Mouse (Mus musculus): ENCODE data around the gene Slc39a12. TPM values are rescaled to one million over a fixed set of nuclear protein-coding genes. Genes with fewer than 3 reads are reported as not detected.
A peak's percentile ranks its signal among the peaks of the same experiment; 100 is the strongest.

Gene Slc39a12
- polyA plus RNA-seq, 1 experiment from 2014 or later = 4.3 TPM

DNA sequence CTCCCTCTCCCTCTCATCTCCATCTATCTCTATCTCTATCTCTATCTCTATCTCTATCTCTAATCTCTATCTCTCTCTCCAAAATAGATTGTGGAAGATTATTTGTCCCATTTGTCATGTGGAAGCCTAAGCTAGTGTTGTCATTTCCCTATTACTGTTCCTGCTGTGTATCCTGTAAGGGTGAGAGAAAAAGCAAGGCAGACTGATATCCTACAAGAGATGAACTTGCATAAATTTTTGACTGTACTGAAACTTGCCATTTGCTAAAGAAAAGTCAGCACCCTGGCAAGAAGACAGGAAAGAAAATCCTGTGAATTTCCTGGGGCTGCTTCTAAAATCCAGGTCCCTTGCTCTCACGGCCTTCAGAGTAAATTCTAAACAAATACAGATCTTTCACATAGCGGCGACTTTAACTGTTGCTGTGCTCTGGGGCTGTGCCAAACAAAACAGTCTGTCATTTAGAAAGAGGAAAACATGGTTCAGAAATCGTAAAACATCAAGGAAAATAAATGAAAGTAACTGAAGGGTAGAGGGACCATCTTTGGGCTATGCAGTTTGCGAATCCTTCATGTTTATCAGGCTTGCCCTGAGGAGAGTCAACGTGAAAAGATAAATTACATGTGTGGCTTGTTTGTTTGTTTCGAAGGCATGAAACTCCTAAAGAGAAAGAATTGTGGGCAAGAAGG, 67.0 kb downstream of the Slc39a12 start:
- Histone ChIP-seq H3K4me1 (ENCODE audit: control insufficient read depth, insufficient read depth, low read length) (no peaks in the 10 kb centered on the region), H3K9me3 (ENCODE audit: control insufficient read depth, low read length) (no peaks in the 10 kb centered on the region), H3K27me3 (ENCODE audit: control insufficient read depth, insufficient read depth, low read length) (no peaks in the 10 kb centered on the region), H3K27ac (ENCODE audit: low read depth, low read length) (no peak overlapping the region), H3K4me3 (ENCODE audit: low read depth, low read length) (no peak overlapping the region), H3K9ac (replicated peaks; ENCODE audit: low read depth, low read length) (no peak overlapping the region), H3K4me2 (ENCODE audit: low read depth, low read length) (no peak overlapping the region), H3K36me3 (ENCODE audit: control insufficient read depth, insufficient read depth, low read length) (no peaks in the 10 kb centered on the region)
- no peak for ATAC-seq (ENCODE audit: low read depth)
- 67% methylated on average over 7 of the region's 7 CpGs for WGBS

DNA sequence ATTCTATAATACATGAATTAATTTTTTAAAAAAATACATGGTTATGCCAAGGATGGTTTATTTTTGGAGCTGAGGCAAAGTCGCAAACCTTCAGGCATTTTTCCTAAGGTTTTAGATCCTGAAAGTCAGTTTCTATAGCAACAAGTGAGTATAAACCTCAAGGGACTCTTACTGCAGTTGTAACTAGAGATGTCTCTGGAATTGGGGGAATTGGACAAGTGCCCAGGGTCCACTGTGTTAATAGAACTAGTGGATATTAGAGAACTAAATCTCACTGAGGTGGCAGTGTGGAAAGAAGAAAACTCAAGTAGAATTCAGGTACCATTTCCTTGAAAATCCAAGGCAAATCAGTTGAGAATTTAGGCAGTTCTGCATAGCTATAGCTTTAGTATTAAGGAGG, 76.3 kb downstream of the Slc39a12 start:
- no peak overlapping the region for H3K4me2 ChIP-seq (ENCODE audit: low read depth, low read length)
- H3K4me3 ChIP-seq (ENCODE audit: low read depth, low read length) = no peak overlapping the region
- no peak overlapping the region for H3K27ac ChIP-seq (ENCODE audit: low read depth, low read length)
- no peak for ATAC-seq (ENCODE audit: low read depth)
- H3K4me1 ChIP-seq (ENCODE audit: control insufficient read depth, insufficient read depth, low read length) = no peaks in the 10 kb centered on the region
- no peaks in the 10 kb centered on the region for H3K36me3 ChIP-seq (ENCODE audit: control insufficient read depth, insufficient read depth, low read length)
- no peaks in the 10 kb centered on the region for H3K27me3 ChIP-seq (ENCODE audit: control insufficient read depth, insufficient read depth, low read length)
- WGBS = 69% methylated on average over 1 of the region's 1 CpGs
- no peak overlapping the region for H3K9ac ChIP-seq (replicated peaks; ENCODE audit: low read depth, low read length)
- no peaks in the 10 kb centered on the region for H3K9me3 ChIP-seq (ENCODE audit: control insufficient read depth, low read length)

DNA sequence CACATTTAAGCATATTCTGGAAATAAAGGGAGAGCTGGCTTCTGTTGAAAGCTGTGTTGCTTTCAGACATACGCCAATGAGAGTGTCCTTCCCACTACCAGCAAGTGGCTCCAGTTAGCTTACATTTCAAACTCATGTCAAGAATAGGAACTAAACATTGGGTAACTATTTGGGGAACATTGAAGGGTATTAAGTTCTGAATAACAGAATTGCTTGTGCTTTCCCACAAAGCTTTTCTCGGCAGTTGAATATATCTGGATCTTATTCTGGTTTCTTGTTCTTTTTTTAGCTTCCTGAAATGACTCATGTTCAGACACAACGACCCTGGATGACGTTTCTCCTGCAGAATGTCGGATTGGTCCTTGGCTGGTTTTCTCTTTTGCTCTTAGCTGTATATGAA, 106.0 kb downstream of the Slc39a12 start:
- ATAC-seq (ENCODE audit: low read depth) = no peak
- H3K4me2 ChIP-seq (ENCODE audit: low read depth, low read length) = no peak overlapping the region
- no peaks in the 10 kb centered on the region for H3K9me3 ChIP-seq (ENCODE audit: control insufficient read depth, low read length)
- H3K4me1 ChIP-seq (ENCODE audit: control insufficient read depth, insufficient read depth, low read length) = no peaks in the 10 kb centered on the region
- 89% methylated on average over 5 of the region's 5 CpGs for WGBS
- H3K4me3 ChIP-seq (ENCODE audit: low read depth, low read length) = no peak overlapping the region
- no peaks in the 10 kb centered on the region for H3K27me3 ChIP-seq (ENCODE audit: control insufficient read depth, insufficient read depth, low read length)
- no peak overlapping the region for H3K27ac ChIP-seq (ENCODE audit: low read depth, low read length)
- H3K36me3 ChIP-seq (ENCODE audit: control insufficient read depth, insufficient read depth, low read length) = no peaks in the 10 kb centered on the region
- H3K9ac ChIP-seq (replicated peaks; ENCODE audit: low read depth, low read length) = no peak overlapping the region

DNA sequence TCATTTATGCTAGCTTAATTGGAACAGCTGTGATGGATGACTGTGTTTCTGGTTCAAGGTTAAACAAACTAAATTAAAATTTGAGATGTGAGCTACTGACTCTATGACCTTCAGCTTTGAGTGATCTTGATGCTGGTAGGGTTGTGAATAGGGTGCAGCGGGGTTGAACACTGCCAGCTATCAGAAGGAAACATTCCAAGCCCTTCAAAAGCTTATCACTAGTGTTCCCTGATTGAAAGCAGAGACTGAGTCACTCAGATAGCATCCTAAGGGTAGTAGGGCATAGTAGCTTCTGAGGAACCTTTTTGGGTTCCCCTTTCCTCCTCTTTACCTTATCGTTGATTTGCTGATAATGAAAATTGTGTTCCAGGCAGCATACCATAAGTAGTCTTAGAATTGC, 108.0 kb downstream of the Slc39a12 start:
- no peaks in the 10 kb centered on the region for H3K36me3 ChIP-seq (ENCODE audit: control insufficient read depth, insufficient read depth, low read length)
- H3K4me2 ChIP-seq (ENCODE audit: low read depth, low read length) = no peak overlapping the region
- ATAC-seq (ENCODE audit: low read depth) = no peak
- no peaks in the 10 kb centered on the region for H3K9me3 ChIP-seq (ENCODE audit: control insufficient read depth, low read length)
- 86% methylated on average over 2 of the region's 2 CpGs for WGBS
- no peaks in the 10 kb centered on the region for H3K27me3 ChIP-seq (ENCODE audit: control insufficient read depth, insufficient read depth, low read length)
- no peak overlapping the region for H3K4me3 ChIP-seq (ENCODE audit: low read depth, low read length)
- H3K27ac ChIP-seq (ENCODE audit: low read depth, low read length) = no peak overlapping the region
- H3K9ac ChIP-seq (replicated peaks; ENCODE audit: low read depth, low read length) = no peak overlapping the region
- no peaks in the 10 kb centered on the region for H3K4me1 ChIP-seq (ENCODE audit: control insufficient read depth, insufficient read depth, low read length)

DNA sequence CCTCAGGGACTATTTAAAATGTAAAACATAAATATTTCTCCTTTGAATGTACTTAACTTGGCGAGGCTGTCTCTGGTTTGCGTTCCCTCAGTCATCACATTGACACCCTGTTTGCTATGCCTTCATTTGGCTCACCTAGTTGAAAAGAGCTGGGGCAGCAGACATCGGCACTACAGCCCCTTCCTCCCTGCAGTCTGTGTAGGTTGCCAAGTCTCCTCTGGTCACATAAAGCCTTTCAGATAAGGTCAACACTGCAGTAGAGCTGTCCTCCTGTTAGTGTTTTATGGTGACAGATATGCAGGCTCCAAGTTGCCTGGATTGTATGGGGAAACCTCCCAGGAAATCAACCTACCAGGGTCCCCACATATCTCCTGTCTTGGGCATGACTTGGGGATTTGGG, 114.4 kb downstream of the Slc39a12 start:
- Histone ChIP-seq H3K27me3 (ENCODE audit: control insufficient read depth, insufficient read depth, low read length) (no peaks in the 10 kb centered on the region), H3K4me1 (ENCODE audit: control insufficient read depth, insufficient read depth, low read length) (no peaks in the 10 kb centered on the region), H3K9me3 (ENCODE audit: control insufficient read depth, low read length) (no peaks in the 10 kb centered on the region), H3K27ac (ENCODE audit: low read depth, low read length) (no peak overlapping the region), H3K9ac (replicated peaks; ENCODE audit: low read depth, low read length) (no peak overlapping the region), H3K36me3 (ENCODE audit: control insufficient read depth, insufficient read depth, low read length) (no peaks in the 10 kb centered on the region), H3K4me2 (ENCODE audit: low read depth, low read length) (no peak overlapping the region), H3K4me3 (ENCODE audit: low read depth, low read length) (no peak overlapping the region)
- ATAC-seq (ENCODE audit: low read depth) = no peak
- 40% methylated on average over 3 of the region's 3 CpGs for WGBS

DNA sequence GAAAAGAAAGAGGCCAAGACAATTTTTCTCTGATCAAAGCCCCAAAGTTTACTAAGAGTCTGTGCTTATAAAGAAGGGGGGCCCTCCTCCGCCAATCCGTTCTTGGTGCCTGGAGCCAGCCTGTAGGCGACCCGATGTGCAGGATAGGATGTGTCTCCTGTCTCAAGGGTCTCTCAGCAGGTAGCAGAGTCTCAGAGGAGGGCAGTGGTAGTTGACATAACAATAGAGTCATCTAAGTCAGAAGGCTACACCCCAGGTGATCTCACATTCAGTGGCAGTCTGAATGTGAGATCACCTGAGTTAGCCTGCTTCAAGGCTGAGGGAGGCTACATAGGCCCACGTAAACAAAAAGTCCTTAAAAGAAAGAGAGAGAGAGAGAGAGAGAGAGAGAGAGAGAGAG, 130.1 kb downstream of the Slc39a12 start:
- 48% methylated on average over 5 of the region's 5 CpGs for WGBS
- no peak overlapping the region for H3K9ac ChIP-seq (replicated peaks; ENCODE audit: low read depth, low read length)
- no peaks in the 10 kb centered on the region for H3K27me3 ChIP-seq (ENCODE audit: control insufficient read depth, insufficient read depth, low read length)
- H3K36me3 ChIP-seq (ENCODE audit: control insufficient read depth, insufficient read depth, low read length) = no peaks in the 10 kb centered on the region
- H3K4me2 ChIP-seq (ENCODE audit: low read depth, low read length) = no peak overlapping the region
- no peak overlapping the region for H3K27ac ChIP-seq (ENCODE audit: low read depth, low read length)
- H3K4me1 ChIP-seq (ENCODE audit: control insufficient read depth, insufficient read depth, low read length) = no peaks in the 10 kb centered on the region
- no peaks in the 10 kb centered on the region for H3K9me3 ChIP-seq (ENCODE audit: control insufficient read depth, low read length)
- no peak overlapping the region for H3K4me3 ChIP-seq (ENCODE audit: low read depth, low read length)
- no peak for ATAC-seq (ENCODE audit: low read depth)

DNA sequence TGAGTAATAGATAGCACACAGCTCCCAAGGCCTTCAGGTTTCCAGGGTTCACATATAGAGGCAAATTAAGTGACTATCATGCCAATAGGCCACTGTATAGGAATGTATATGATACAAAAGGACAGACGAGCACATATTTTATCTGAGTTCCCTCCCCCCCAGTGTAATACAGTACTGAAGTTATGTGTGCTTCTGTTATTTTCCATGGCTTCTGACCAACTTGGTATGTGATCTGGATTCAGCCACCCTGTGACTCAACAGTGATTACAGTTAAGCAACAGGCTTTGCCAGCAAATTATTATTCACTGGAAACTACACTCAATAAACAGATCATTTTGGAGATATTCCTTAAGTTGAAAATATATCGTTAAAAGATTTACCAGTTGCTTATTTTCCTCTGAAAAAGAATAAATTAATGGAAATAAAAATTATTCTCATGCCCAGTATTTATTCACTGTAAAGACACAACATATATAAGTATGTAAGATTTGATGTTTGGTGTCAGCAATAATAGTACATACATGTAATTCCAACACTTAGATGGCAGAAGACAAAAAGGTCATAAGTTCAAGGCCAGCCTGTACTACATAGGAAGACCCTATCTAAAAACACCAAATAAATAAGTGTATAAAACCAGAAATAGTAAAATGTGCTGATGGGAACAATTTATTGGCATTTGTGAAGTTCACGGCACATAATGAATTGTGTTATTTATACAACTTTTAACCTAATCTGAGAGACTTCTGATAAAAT, 146.4 kb downstream of the Slc39a12 start:
- no peak for ATAC-seq (ENCODE audit: low read depth)

DNA sequence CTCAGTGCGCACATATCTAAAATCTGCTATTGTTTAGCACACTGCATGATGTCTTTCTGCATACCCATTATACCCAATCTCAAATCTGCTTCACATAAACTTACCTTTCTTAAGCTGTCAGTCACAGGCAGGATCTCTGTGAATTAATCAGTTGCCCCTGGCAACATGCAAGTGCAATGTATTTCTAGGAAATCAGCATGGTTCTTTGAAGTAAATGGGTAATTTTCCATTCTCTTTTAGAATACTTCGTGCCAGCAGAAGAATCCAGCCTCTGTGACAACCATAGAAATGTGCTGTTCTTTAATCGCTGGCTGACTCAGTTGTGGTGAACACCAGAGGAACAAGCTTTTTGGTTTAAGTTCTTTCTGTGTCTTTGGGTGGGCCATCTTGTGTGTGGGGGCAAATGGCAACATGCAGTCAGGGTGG, 147.1 kb downstream of the Slc39a12 start:
- 34% methylated on average over 3 of the region's 3 CpGs for WGBS
- H3K4me3 ChIP-seq (ENCODE audit: low read depth, low read length) = no peak overlapping the region
- H3K4me1 ChIP-seq (ENCODE audit: control insufficient read depth, insufficient read depth, low read length) = no peaks in the 10 kb centered on the region
- H3K36me3 ChIP-seq (ENCODE audit: control insufficient read depth, insufficient read depth, low read length) = no peaks in the 10 kb centered on the region
- H3K4me2 ChIP-seq (ENCODE audit: low read depth, low read length) = no peak overlapping the region
- no peak overlapping the region for H3K9ac ChIP-seq (replicated peaks; ENCODE audit: low read depth, low read length)
- no peaks in the 10 kb centered on the region for H3K27me3 ChIP-seq (ENCODE audit: control insufficient read depth, insufficient read depth, low read length)
- no peak overlapping the region for H3K27ac ChIP-seq (ENCODE audit: low read depth, low read length)
- no peaks in the 10 kb centered on the region for H3K9me3 ChIP-seq (ENCODE audit: control insufficient read depth, low read length)
- ATAC-seq (ENCODE audit: low read depth) = peak; percentile 65; the same call in 1 of the 2 replicates

More for the DNA sequence above, 146.4 kb downstream of the Slc39a12 start:
- Histone ChIP-seq H3K9me3 (ENCODE audit: control insufficient read depth, low read length) (no peaks in the 10 kb centered on the region), H3K36me3 (ENCODE audit: control insufficient read depth, insufficient read depth, low read length) (no peaks in the 10 kb centered on the region), H3K4me2 (ENCODE audit: low read depth, low read length) (no peak overlapping the region), H3K9ac (replicated peaks; ENCODE audit: low read depth, low read length) (no peak overlapping the region), H3K4me1 (ENCODE audit: control insufficient read depth, insufficient read depth, low read length) (no peaks in the 10 kb centered on the region), H3K4me3 (ENCODE audit: low read depth, low read length) (no peak overlapping the region), H3K27ac (ENCODE audit: low read depth, low read length) (no peak overlapping the region), H3K27me3 (ENCODE audit: control insufficient read depth, insufficient read depth, low read length) (no peaks in the 10 kb centered on the region)
- 84% methylated on average over 3 of the region's 3 CpGs for WGBS

DNA sequence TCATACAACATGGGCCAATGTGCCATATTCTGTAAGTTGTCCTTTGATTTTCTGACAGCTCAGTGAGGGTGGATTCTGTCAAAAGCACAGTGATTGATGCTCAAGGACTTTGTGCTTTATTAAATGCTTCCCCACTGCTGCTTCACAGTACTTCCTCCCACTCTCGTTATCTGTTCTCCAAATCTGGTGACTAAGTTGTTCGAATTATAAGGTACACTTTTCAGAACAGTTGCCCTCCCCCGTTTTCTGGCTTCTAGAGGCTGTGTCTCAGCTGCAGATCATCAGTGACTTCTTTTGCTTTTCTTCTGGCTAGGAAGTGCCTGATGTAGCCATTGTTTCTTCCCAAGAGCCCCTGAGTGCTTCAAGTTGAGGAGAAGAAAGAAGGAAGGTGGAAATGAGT, 149.7 kb downstream of the Slc39a12 start:
- Histone ChIP-seq H3K27me3 (ENCODE audit: control insufficient read depth, insufficient read depth, low read length) (no peaks in the 10 kb centered on the region), H3K9ac (replicated peaks; ENCODE audit: low read depth, low read length) (no peak overlapping the region), H3K27ac (ENCODE audit: low read depth, low read length) (no peak overlapping the region), H3K4me2 (ENCODE audit: low read depth, low read length) (no peak overlapping the region), H3K36me3 (ENCODE audit: control insufficient read depth, insufficient read depth, low read length) (no peaks in the 10 kb centered on the region), H3K4me1 (ENCODE audit: control insufficient read depth, insufficient read depth, low read length) (no peaks in the 10 kb centered on the region), H3K4me3 (ENCODE audit: low read depth, low read length) (no peak overlapping the region), H3K9me3 (ENCODE audit: control insufficient read depth, low read length) (no peaks in the 10 kb centered on the region)
- 84% methylated on average over 3 of the region's 3 CpGs for WGBS
- ATAC-seq (ENCODE audit: low read depth) = no peak

Data from neural tube, embryonic 14.5 days (tissue).